Mouse (Mus musculus) olfactory bulb, adult 2 months (tissue): ENCODE measurements around the gene Ankrd50.

Source experiments
- CTCF ChIP-seq: fragments of 200-500 bp; IDR thresholded peaks from 2 replicates; pipeline ENCODE4 v1.5.1; 2012; ENCODE audit warnings: low read depth, mild to moderate bottlenecking, low read length, moderate library complexity; ENCODE audit not compliant: insufficient read depth
- POLR2A ChIP-seq: fragments of 200-500 bp; IDR thresholded peaks from 2 replicates; pipeline ENCODE4 v1.6.1; 2012; ENCODE audit warnings: mild to moderate bottlenecking, low read depth, low read length, moderate library complexity; ENCODE audit not compliant: insufficient read depth

GRCm38 (mm10) chr3:38491236-38491635, 6.6 kb upstream of the Ankrd50 start:
- TF ChIP-seq POLR2A, result no peak
- no peak for TF ChIP-seq CTCF
